Mouse (Mus musculus) sigmoid colon, adult 10 weeks (tissue): ENCODE measurements around the gene Ccl24. TPM values are rescaled to one million over a fixed set of nuclear protein-coding genes. Genes with fewer than 3 reads are reported as not detected.

Experiments
- polyA plus RNA-seq: library from polyadenylated mRNA; stranded (reverse); fragments of 350-450 nt; fragmentation: Illumina TruSeq; extraction: RNeasy Lipid Tissue Mini Kit (QIAGEN cat#74804); gene quantifications from one replicate; pipeline ENCODE4 v1.2.3, GENCODE M21; 2014; ENCODE audit warnings: low read depth, low replicate concordance

Ccl24 gene
- polyA plus RNA-seq = 0.69 TPM

GRCm38 (mm10) chr5:135573006-135573405 is at the start of gene Ccl24:
TSS of gene Ccl24 (minus strand) at chr5:135573049.

DNA sequence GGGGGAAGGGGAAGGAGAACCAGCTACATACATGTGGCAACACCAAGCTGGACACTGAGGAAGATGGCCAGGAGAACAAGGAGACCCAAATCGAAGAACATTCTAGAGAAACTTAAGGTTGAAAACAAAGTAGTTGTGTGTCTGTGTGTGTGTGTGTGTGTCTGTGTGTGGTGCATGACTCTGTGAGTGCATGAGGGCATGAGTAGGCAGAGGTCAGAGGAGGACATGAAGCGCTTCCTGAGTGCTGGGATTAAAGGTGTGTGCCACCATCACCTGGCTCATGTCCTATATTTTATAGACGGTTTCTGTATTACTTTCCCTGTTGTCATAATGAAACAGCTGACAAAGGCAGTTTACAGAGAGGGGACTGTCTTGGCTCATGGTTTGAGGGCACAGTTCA is 9.4 kb downstream of the Ccl24 start, which contains the start of gene Ccl26:
Ccl26 (minus strand) TSS at position 101 of the 400 bp plus-strand sequence.

DNA sequence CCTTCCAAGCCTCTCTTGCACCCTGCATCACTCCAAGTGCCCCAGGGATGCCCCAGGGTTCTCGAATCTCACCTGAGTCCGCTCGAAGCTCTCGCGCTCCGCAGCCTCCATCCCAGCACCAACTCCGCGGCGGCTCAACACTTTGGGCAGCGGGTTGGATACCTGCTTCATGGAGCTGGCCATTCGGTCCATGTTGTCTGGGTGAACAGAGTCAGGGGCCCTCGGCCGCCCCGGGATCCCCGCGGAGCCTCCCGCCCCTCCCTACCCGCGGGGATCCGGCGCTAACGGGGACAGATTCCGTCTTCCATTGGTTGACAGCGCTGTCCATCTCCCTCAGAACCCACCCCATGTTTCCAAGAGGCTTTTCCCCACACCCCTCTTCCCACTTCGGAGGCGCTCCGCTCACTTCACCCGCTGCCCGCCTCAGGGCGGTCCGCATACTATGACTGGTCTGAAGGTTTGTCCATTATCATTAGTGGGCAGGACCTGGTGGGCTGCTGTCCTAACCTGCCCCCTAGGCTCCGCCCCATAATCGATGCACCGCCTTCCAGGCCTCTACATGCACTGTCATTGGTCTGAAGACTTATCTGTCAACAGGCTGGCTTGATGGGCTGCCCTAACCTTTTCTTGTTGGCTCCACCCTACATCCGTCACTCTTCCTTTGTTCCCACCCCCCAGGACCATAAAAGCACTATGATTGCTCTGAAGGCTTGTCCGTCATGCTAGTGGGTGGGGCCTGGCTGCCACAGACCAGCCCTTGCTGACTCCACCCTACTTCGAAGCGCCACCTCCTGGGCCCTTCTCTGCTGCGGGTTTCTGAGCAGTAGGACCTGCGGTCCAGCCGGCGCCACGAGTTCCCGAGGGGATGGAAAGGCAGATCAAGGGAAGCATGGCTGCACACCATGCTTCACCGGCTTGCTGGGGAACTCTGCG is 27.7 kb downstream of the Ccl24 start, which contains the start of gene Hip1:
Hip1 (minus strand) TSS at position 256 of the 933 bp plus-strand sequence.

Other genes starting within 250 kb of the Ccl24 start
- not detected for gene Fkbp6, start 223.0 kb downstream of the Ccl24 start, polyA plus RNA-seq
- not detected for gene Trim50, start 219.8 kb downstream of the Ccl24 start, polyA plus RNA-seq
- 4.1 TPM for gene Nsun5, start 203.1 kb downstream of the Ccl24 start, polyA plus RNA-seq
- 3.0 TPM for gene Pom121, start 178.5 kb downstream of the Ccl24 start, polyA plus RNA-seq
- 5.2 TPM for gene Hip1, start 27.9 kb downstream of the Ccl24 start, polyA plus RNA-seq
- not detected for gene Ccl26, start 9.5 kb downstream of the Ccl24 start, polyA plus RNA-seq
- gene Rhbdd2, start 59.6 kb upstream of the Ccl24 start, polyA plus RNA-seq = 8.6 TPM
- gene Por, start 97.0 kb upstream of the Ccl24 start, polyA plus RNA-seq = 25.8 TPM
- gene Tmem120a, start 171.4 kb upstream of the Ccl24 start, polyA plus RNA-seq = 4.8 TPM
- gene Styxl1, start 205.3 kb upstream of the Ccl24 start, polyA plus RNA-seq = not detected
- 35.4 TPM for gene Mdh2, start 205.4 kb upstream of the Ccl24 start, polyA plus RNA-seq
- gene Srrm3, start 233.8 kb upstream of the Ccl24 start, polyA plus RNA-seq = not detected